Mouse (Mus musculus) urinary bladder, postnatal 25 days (tissue): Measurements from ENCODE around the gene Ostf1.
"Not testable (repeated sequence)": the region's sequence is repeated elsewhere in the genome, so short reads cannot be mapped to it uniquely, and the experiment has no call there.

ENCODE experiments used
- DNase-seq: peaks from one replicate; pipeline ENCODE4 v3.0.0; 2022; ENCODE audit warnings: low spot score

Gene Ostf1

GRCm38 (mm10) chr19:18598265-18598926 is 33.2 kb downstream of the Ostf1 start:
- DNase-seq, result no peak

GRCm38 (mm10) chr19:18597772-18598171 is 33.9 kb downstream of the Ostf1 start:
- no peak for DNase-seq

- DNase-seq, result no peak
Observed at GRCm38 (mm10) chr19:18596876-18597275, 34.7 kb downstream of the Ostf1 start.

DNA sequence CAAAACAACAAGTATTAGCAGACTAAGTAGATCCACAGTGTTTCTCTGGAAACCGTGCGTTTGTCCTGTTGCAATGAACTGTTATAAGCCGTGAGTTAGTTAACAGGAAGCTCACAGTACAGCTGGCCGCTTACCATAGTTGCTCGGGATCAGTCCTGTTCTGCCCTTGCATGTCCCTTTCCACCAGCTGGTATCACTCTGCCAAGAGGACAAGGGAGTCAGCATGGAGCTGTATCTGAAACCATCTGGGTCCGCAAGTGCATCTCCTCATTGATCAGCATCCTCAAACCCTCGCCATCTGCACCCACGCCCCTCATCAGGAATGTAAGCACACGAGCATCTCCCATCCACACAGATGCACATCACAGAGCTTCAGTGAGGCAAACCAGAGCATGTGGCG is 37.9 kb downstream of the Ostf1 start:
- no peak for DNase-seq

- no peak for DNase-seq
Observed at GRCm38 (mm10) chr19:18592919-18593318, 38.7 kb downstream of the Ostf1 start.

DNA sequence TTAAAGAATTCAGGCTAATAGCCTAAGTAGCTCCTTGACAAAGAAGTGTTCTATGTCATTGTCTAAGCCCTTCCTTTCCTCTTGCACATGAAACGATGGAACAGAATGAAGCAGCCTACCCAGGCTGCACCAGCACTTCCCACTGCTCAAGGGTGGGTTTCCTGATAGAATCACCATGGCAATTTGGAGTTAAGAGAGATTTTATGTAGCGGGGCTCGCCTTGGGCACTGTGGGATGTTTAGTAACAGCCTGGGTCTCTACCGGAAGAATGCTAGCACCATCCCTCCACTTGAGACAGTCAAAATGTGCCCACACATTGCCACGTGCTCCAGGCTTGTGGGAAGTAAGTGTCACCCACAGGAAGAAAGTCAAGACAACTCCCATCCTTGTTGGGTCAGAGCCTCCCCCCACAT is 40.7 kb downstream of the Ostf1 start:
- DNase-seq, result no peak

DNA sequence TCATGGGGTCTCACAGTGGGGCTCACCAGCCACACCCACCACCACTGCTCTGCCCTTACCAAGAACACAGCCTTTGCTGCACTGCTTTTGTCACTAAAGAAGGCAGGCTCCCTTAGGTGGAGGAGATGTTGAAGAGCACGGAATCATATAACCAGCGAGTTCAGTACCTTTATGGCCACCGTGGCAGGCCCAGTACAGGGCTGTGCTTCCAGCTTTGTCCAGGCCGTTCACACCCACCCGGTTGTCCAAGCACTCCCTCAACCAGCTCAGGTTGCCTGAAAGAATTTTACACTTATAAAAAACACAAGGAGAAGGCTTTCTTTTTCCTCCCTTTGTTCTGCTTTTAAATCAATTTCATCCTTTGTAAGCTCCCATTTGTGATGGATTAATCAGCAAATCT is 41.4 kb downstream of the Ostf1 start:
- DNase-seq, result no peak

- DNase-seq, result no peak
Observed at GRCm38 (mm10) chr19:18589276-18589675, 42.3 kb downstream of the Ostf1 start.

- DNase-seq, result not testable (repeated sequence)
Observed at GRCm38 (mm10) chr19:18588801-18589200, 42.8 kb downstream of the Ostf1 start.

DNA sequence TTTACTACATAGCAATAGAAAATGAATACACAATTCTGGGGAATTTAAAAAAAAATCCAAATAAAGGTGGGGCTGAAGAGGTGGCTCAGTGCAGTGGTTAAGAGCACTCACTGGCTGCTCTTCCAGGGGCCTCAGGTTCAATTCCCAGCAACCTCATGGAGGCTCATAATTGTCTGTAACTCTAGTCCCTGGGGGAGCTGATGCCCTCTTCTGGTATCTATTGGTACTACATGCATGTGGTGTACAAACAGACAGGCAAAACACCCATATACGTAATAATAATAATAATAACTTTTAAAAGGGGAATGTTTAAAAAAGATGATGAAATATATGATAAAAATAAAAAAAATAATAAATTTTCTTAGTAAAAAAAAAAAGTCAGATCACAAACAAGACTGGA is 43.4 kb downstream of the Ostf1 start:
- DNase-seq, result no peak

DNA sequence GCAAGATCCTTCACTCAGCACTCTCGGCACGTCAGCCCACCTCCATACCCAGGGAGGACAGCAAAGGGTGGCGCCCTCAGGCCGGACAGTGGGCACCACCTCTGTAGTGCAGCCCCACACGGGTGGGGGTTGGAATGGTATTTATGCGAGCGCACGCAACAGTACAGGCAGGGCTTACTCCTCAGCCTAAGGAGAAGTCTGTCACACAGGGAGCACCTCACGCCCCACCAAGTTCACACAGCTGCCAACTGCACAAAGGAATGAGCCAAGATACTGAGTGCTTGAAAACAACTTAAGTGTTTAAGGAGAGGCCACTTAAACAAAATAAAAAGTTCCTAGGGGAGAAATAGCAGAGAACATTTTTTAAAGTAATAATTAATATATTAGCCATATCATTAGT is 44.5 kb downstream of the Ostf1 start:
- DNase-seq, result no peak

DNA sequence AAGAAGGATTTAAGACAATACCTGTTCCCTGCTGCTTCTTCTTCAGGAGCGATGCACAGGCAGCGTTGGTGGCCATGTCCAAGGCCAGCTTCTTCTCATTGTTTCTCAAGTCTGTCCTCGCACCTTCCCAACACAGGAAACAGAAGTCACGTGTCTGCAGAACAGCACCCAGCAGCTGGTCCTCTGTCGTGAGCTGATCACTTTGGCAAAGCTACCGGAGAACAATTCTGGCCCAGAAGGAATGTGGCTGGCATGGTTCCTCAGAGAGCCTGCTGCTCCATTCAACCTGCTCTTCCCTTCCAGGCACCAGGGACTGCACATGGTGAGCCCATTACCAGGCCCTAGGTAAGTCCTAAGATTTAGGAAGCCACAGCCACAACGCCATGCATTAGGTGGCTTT is 47.0 kb downstream of the Ostf1 start:
- DNase-seq, result no peak

- DNase-seq, result no peak
Observed at GRCm38 (mm10) chr19:18583706-18584105, 47.9 kb downstream of the Ostf1 start.

DNA sequence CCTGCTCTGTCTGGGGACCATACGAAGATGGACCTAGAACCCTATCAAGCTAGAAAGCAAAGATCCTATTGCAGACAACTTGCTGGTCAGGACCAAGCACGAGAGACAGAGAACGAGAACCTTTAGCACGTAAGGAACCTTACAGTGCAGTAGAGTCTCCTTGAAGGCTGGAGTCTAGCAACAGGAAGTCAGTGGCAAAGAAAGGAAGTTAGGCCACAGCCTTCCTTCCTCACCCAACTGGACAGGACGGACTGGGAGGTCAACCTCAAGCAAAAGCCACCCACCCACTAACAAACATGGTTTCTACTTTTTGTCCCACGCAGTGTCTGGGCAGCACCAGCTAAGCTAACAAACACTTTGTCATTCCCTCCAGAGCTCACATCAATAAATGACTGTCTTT is 48.7 kb downstream of the Ostf1 start:
- DNase-seq, result no peak

DNA sequence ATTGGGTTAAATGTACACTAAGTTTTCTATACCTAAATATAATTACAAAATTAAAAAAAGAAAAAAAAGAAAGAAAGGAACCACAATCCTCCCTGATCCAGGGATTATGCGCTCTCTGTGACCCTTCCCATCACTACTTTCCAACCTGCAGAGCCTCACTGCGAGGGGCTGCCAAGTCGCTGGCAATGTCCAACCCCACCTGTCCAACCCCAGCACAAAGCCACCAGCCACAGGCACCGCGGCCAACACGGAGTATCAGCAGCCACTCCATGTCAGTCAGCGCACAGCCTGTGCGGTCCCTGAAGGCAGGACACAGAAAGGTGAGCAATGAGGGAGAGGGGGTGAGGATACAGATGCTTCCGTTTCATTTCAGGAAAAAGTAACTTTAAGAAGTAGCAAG is 49.4 kb downstream of the Ostf1 start:
- DNase-seq, result no peak

DNA sequence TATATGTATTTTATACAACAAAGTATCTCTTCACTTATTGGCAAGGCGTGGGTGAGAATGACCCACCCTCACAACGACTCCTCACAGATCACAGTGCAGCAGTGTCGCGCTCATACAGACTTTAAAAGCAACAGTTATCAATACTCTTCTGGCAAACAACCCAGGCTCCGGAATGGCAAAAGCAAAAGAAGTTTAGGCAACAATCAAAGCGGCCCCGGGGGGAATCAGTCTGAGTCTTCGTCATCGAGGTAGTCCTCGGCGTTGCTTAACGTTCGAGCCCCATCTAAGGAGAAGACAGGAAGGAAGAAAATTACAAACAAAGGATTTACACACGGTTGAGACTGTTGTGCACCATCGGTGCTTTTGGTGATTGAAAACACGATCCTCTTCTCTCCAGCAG is 50.6 kb downstream of the Ostf1 start:
- DNase-seq, result no peak

DNA sequence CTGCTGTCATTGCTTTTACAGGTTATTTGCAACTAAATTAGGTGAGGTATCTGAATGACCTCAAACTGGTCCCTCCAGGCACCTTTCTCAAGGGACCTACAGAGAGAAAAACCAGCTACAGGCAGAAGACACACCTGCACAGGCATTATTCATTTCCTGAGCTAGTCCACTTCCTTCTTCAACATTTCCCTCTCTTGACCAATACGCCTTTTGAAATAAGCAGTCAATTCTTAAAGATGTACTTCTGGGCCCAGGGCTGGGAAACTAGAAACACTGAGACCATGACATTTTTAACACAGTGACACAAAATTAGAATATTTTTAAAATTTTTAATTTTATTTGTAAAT is 52.6 kb downstream of the Ostf1 start:
- no peak for DNase-seq

DNA sequence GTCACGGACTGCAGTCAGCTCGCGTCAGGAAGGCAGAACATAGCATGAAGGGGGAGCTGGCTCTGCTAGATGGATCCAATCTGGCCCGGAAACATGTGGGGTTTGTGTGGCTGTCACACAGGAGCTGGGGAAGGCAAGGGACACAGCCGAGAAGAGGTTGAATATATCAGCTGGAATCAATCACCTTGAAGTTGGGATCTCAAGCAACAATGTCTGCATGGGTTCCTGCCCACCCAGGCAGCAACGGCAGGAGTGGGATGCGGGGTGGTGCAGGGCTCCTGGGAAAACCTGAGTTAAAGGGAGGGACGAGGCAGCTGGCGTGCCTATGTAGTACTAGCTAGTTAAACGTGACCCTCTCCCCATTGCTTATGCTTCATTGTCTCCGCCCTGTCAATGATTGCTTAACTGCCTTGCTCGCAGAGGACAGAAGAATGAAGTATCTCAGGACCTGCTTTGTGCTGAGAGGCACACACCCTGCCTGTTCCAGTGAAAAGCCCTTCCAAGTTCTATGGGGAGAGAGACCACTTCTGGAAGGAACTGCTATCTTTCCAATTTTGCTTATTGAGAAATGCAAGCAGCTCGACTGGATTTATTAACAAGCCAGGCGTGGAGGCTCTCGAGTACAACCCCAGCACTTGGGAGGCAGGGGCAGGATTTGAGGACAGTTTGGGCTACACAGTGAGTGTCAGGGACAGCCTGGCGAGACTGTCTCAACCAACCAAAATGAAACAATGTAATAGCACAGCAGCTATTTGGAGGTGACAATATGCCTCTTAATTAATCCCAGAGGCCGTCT is 53.2 kb downstream of the Ostf1 start:
- DNase-seq, result no peak

DNA sequence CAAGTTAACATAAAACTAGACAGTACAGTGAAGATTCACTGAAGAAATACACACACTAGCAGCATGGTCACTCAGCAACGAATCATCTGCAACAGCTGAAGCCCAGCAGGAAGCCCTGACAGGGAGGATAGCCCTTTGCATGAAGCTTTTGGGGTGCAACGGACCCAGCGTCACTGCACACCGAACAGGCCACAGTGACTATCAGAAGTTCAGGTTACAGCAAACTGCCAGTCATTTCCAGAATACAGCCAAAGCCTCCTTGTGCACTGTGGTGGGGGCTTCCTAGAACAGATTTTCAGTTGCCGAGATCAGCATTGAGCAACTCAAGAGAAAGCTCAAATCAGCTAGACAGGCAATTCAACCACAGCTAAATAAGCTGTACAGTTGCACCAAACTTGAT is 54.3 kb downstream of the Ostf1 start:
- DNase-seq, result no peak

- no peak for DNase-seq
Observed at GRCm38 (mm10) chr19:18575891-18576290, 55.7 kb downstream of the Ostf1 start.

- no peak for DNase-seq
Observed at GRCm38 (mm10) chr19:18573907-18574306, 57.7 kb downstream of the Ostf1 start.

DNA sequence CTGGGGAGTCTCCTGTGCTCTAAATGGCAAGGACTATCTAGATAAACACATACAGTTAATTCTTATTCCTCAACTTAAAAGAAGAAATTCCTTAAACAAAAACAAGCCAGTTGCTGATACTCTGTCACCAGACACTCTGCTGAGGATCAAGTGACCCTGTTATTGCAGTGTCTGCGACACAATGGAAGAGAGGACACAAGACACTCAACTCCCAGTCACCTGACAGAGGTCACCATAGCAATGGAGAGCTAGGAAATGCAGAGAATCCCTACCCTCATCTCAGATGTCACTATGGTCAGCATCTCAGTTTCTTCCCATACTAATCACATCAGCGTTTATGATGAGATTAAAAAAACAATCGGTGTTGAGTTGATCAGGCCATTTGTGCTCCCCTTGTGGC is 58.2 kb downstream of the Ostf1 start:
- no peak for DNase-seq

GRCm38 (mm10) chr19:18569496-18569895 is 62.1 kb downstream of the Ostf1 start:
- no peak for DNase-seq
